Mouse (Mus musculus) C2C12 (cell line): Measurements from ENCODE around the gene Cckar.

Experiments
- CEBPB ChIP-seq: IDR thresholded peaks from one replicate; pipeline ENCODE4 v1.6.1; 2011; ENCODE audit warnings: low read depth, mild to moderate bottlenecking, control low read depth, moderate library complexity
- CTCF ChIP-seq: IDR thresholded peaks from one replicate; pipeline ENCODE4 v1.5.1; 2011; ENCODE audit not compliant: control insufficient read depth, insufficient read depth, insufficient read length
- MAX ChIP-seq: IDR thresholded peaks from one replicate; pipeline ENCODE4 v1.6.1; 2011; ENCODE audit warnings: mild to moderate bottlenecking, control low read depth
- MYOD1 ChIP-seq: IDR thresholded peaks from one replicate; pipeline ENCODE4 v1.6.1; 2011; ENCODE audit warnings: low read depth; ENCODE audit not compliant: control insufficient read depth, insufficient read length
- MYOG ChIP-seq: IDR thresholded peaks from one replicate; pipeline ENCODE4 v1.6.1; 2011; ENCODE audit not compliant: control insufficient read depth, insufficient read length; ENCODE audit errors: extremely low read depth
- USF1 ChIP-seq: IDR thresholded peaks from one replicate; pipeline ENCODE4 v1.6.1; 2011; ENCODE audit warnings: low read depth, mild to moderate bottlenecking, control low read depth, moderate library complexity

DNA sequence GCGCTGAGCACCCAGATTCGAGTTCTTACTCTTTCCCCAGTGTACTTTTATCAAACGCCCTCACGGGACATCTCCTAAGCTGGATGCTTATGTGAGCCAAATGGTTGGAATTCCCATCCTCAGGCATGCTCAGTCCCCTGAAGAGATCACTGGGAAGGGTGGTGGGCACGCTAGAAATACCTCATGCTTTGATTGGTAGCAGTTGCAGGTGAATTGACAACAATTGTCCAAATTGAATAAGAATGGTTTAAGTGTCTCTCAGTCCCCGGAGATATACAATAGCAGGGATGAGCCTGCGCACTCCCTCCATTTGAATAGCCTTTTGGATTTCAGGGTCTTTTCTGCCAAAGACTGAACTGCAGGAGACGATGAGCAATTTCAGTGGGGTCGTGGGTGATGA is 3.8 kb upstream of the Cckar start:
- TF ChIP-seq CTCF (no peak), USF1 (no peak), MYOG (no peak), MAX (no peak), MYOD1 (no peak), CEBPB (no peak)
